Mouse (Mus musculus): Measurements from ENCODE around the gene Tab1. TPM values are rescaled to one million over a fixed set of nuclear protein-coding genes. Genes with fewer than 3 reads are reported as not detected.

The Tab1 gene
- polyA plus RNA-seq, 1 experiment from 2014 or later = 30.5 TPM

DNA sequence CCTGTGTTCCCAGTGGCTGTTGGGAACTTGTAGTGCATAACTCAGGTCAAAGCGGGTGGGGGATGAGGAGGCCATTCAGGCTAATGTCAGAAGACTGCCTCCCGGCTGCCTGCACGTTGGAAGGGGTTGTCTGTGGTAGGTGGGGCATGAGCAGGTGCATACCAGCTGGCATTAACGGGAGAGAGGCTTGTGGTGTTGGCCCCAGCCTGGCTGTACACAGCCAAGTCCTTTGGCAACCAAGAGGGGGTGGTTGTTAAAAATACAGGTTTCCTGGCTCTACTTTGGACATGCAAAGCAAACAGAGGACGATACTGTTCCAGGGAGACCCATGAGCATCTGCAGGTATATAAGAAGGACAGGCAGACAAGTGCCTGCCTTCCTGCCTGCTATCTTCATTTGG is 32.5 kb downstream of the Tab1 start:
- Histone ChIP-seq H3K27ac (ENCODE audit: poor library complexity, severe bottlenecking) (no peak overlapping the region), H3K4me3 (no peak overlapping the region), H3K9ac (no peak overlapping the region), H3K36me3 (peaks cover 31% of the 10 kb centered on the region), H3K27me3 (replicated peaks) (0 out of 2 replicates have a peak, but pooled peaks cover 7% of the 10 kb centered on the region), H3K4me1 (replicated peaks) (no peaks in the 10 kb centered on the region), H3K9me3 (replicated peaks) (no peaks in the 10 kb centered on the region), H3K4me2 (no peak overlapping the region)
- 54% methylated on average over 5 of the region's 5 CpGs for WGBS
- no peak for ATAC-seq (ENCODE audit: insufficient number of reproducible peaks, low FRiP score)

- no peaks in the 10 kb centered on the region for H3K9me3 ChIP-seq (replicated peaks)
- 0 out of 2 replicates have a peak, but pooled peaks cover 30% of the 10 kb centered on the region for H3K27me3 ChIP-seq (replicated peaks)
- WGBS = 94% methylated on average over 1 of the region's 1 CpGs
- no peak for ATAC-seq (ENCODE audit: insufficient number of reproducible peaks, low FRiP score)
- no peak overlapping the region for H3K27ac ChIP-seq (ENCODE audit: poor library complexity, severe bottlenecking)
- peaks cover 15% of the 10 kb centered on the region for H3K4me1 ChIP-seq (replicated peaks)
- H3K4me3 ChIP-seq = no peak overlapping the region
- H3K36me3 ChIP-seq = no peaks in the 10 kb centered on the region
- no peak overlapping the region for H3K4me2 ChIP-seq
- no peak overlapping the region for H3K9ac ChIP-seq
These were observed 36.6 kb downstream of the Tab1 start for GRCm38 (mm10) chr15:80169484-80169883.

- Histone ChIP-seq H3K4me3 (no peak overlapping the region), H3K4me1 (replicated peaks) (peaks cover 23% of the 10 kb centered on the region), H3K27me3 (replicated peaks) (peaks cover 39% of the 10 kb centered on the region), H3K9ac (no peak overlapping the region), H3K27ac (ENCODE audit: poor library complexity, severe bottlenecking) (no peak overlapping the region), H3K4me2 (no peak overlapping the region), H3K9me3 (replicated peaks) (no peaks in the 10 kb centered on the region), H3K36me3 (no peaks in the 10 kb centered on the region)
- 30% methylated on average over 4 of the region's 4 CpGs for WGBS
- no peak for ATAC-seq (ENCODE audit: insufficient number of reproducible peaks, low FRiP score)
These were observed 37.4 kb downstream of the Tab1 start for GRCm38 (mm10) chr15:80170357-80170756.

DNA sequence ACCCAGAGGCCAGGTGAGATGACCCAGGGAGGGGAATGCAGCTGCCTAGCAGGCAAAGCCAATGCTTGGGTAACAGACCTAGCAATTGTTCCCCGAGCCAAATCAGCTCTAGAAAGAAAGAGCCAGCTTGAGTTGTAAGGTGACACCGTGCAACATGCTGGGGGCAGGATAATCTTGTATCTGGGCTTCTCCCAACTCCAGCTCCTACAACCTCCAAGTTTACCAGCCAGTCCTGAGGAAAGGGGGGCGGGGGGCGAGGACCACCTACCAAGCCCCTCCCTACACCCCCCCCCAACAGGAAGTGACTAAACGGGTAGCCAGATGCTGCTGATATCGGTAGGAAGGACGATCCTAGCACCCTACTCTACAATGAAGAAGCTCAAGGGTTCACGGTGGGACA is 38.4 kb downstream of the Tab1 start:
- Histone ChIP-seq H3K27ac (ENCODE audit: poor library complexity, severe bottlenecking) (no peak overlapping the region), H3K9ac (no peak overlapping the region), H3K36me3 (no peaks in the 10 kb centered on the region), H3K4me3 (no peak overlapping the region), H3K27me3 (replicated peaks) (peaks cover 46% of the 10 kb centered on the region), H3K9me3 (replicated peaks) (no peaks in the 10 kb centered on the region), H3K4me1 (replicated peaks) (peaks cover 23% of the 10 kb centered on the region), H3K4me2 (no peak overlapping the region)
- no peak for ATAC-seq (ENCODE audit: insufficient number of reproducible peaks, low FRiP score)
- WGBS = 4% methylated on average over 8 of the region's 8 CpGs

GRCm38 (mm10) chr15:80171791-80172190 is 38.9 kb downstream of the Tab1 start:
- no peak for ATAC-seq (ENCODE audit: insufficient number of reproducible peaks, low FRiP score)
- peaks cover 46% of the 10 kb centered on the region for H3K27me3 ChIP-seq (replicated peaks)
- 18% methylated on average over 6 of the region's 6 CpGs for WGBS
- H3K36me3 ChIP-seq = no peaks in the 10 kb centered on the region
- no peak overlapping the region for H3K27ac ChIP-seq (ENCODE audit: poor library complexity, severe bottlenecking)
- H3K4me2 ChIP-seq = no peak overlapping the region
- H3K4me1 ChIP-seq (replicated peaks) = peaks cover 25% of the 10 kb centered on the region
- no peaks in the 10 kb centered on the region for H3K9me3 ChIP-seq (replicated peaks)
- no peak overlapping the region for H3K9ac ChIP-seq
- no peak overlapping the region for H3K4me3 ChIP-seq

DNA sequence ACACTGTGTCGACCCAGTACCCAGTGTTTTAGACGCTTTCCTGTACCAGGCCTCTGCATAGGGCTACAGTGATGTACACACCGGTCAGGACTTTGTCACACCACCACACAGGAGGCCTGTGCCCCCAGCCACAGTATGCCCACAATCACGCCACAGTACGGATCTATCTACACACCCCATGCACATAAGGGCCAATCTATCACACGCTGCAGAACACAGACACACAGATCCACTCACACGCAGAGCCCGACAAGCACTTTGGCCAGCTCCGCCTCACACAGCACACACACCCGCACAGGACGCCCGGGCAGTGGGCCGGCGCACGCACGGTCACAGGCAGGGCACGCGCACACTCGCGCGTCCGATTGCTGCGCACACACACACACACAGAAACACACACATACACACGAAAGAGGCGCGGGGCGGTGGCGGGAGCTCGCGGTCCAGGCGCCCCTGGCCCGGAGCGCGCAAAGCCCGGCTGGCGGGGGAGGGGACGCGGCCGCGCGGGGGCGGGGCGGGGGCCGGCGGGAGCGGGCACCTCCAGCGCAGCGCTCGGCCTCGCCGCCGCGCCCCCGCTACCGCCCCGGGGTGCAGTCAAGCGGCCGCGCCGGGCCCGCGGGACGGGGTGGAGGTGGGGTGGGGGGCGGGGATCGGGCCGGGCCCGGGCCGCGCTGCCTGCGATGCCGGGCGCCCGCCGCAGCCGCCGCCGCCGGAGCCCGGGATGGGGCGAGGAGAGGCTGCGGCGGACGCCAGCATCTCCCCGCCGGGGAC is 40.3 kb downstream of the Tab1 start, which contains the start of gene Mgat3:
Mgat3 (plus strand) TSS at position 721 of the 771 bp plus-strand sequence.
- no peak within 1 kb of the TSS for H3K27ac ChIP-seq (ENCODE audit: poor library complexity, severe bottlenecking)

DNA sequence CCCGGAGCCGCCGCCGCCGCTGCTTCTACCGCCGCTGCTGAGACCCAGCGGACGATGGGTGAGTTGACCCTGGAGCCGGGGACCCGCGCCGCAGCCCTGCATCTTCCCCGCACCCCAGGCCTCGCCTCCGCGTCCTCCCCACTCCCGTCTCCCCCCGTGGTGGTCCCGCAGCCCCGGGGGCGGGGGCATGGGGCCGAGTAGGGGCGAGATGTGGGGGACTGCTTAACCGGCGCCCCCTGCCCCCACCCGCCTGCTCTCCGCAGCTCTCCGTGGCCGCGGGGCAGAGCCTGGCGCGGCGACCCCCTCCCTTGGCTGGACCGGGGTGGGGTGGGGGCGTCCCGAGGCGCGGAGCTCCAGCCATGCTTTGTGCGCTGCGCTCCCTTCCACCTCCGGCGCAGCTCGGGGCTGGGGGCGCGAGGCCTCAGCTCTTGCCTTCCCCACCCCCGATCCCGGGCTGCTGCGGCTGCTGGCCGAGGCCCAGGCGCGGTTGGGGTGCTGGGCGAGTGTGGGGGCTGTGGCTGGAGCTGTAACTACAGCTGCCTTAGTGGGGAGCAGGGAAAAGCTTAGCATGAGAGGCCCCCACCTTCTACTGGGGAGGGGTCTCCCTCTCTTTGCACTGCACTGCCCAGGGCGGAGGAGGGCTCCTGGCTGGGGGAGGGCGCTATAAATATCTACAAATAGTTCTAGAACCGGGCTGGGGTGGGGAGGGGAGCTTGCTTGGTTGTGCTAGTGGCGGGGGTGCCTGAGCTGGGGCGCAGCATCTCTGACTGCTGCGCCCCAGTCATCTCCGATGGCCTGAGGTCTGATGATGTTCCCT is 41.1 kb downstream of the Tab1 start:
- Histone ChIP-seq H3K4me1 (replicated peaks) (peaks cover 28% of the 10 kb centered on the region), H3K36me3 (no peaks in the 10 kb centered on the region), H3K27ac (ENCODE audit: poor library complexity, severe bottlenecking) (no peak overlapping the region), H3K4me3 (peak overlapping the region; percentile 74), H3K9me3 (replicated peaks) (no peaks in the 10 kb centered on the region), H3K27me3 (replicated peaks) (peaks cover 46% of the 10 kb centered on the region), H3K9ac (peak overlapping the region; percentile 77), H3K4me2 (peak overlapping the region; percentile 99)
- under 1% methylated on average over 49 of the region's 60 CpGs for WGBS
- peak; percentile 30 for ATAC-seq (ENCODE audit: insufficient number of reproducible peaks, low FRiP score)

More for the DNA sequence above, 40.3 kb downstream of the Tab1 start, which contains the start of gene Mgat3:
- Histone ChIP-seq H3K9ac (peak within 1 kb of the TSS; percentile 77), H3K27me3 (replicated peaks) (peaks cover 46% of the 10 kb centered on the region), H3K4me1 (replicated peaks) (peaks cover 28% of the 10 kb centered on the region), H3K4me3 (peak within 1 kb of the TSS; percentile 74), H3K4me2 (peak within 1 kb of the TSS; percentile 99), H3K9me3 (replicated peaks) (no peaks in the 10 kb centered on the region), H3K36me3 (no peaks in the 10 kb centered on the region)
- ATAC-seq (ENCODE audit: insufficient number of reproducible peaks, low FRiP score) = peak; percentile 40; the same call in 1 of the 2 replicates
- 3% methylated on average over 56 of the region's 85 CpGs for WGBS

- ATAC-seq (ENCODE audit: insufficient number of reproducible peaks, low FRiP score) = no peak
- WGBS = 8% methylated on average over 5 of the region's 5 CpGs
- Histone ChIP-seq H3K27ac (ENCODE audit: poor library complexity, severe bottlenecking) (no peak overlapping the region), H3K9me3 (replicated peaks) (no peaks in the 10 kb centered on the region), H3K9ac (peak overlapping the region; percentile 77), H3K4me1 (replicated peaks) (peaks cover 28% of the 10 kb centered on the region), H3K4me2 (peak overlapping the region; percentile 99), H3K27me3 (replicated peaks) (peaks cover 44% of the 10 kb centered on the region), H3K4me3 (peak overlapping the region; percentile 74), H3K36me3 (no peaks in the 10 kb centered on the region)
These were observed 41.6 kb downstream of the Tab1 start for GRCm38 (mm10) chr15:80174598-80174875.

- peaks cover 38% of the 10 kb centered on the region for H3K27me3 ChIP-seq (replicated peaks)
- no peaks in the 10 kb centered on the region for H3K9me3 ChIP-seq (replicated peaks)
- no peak overlapping the region for H3K27ac ChIP-seq (ENCODE audit: poor library complexity, severe bottlenecking)
- no peak overlapping the region for H3K4me3 ChIP-seq
- H3K4me1 ChIP-seq (replicated peaks) = peaks cover 28% of the 10 kb centered on the region
- ATAC-seq (ENCODE audit: insufficient number of reproducible peaks, low FRiP score) = no peak
- H3K9ac ChIP-seq = no peak overlapping the region
- no peaks in the 10 kb centered on the region for H3K36me3 ChIP-seq
- whole genome bisulfite sequencing = 71% methylated on average over 9 of the region's 9 CpGs
- no peak overlapping the region for H3K4me2 ChIP-seq
These were observed 42.4 kb downstream of the Tab1 start for GRCm38 (mm10) chr15:80175316-80175715.

DNA sequence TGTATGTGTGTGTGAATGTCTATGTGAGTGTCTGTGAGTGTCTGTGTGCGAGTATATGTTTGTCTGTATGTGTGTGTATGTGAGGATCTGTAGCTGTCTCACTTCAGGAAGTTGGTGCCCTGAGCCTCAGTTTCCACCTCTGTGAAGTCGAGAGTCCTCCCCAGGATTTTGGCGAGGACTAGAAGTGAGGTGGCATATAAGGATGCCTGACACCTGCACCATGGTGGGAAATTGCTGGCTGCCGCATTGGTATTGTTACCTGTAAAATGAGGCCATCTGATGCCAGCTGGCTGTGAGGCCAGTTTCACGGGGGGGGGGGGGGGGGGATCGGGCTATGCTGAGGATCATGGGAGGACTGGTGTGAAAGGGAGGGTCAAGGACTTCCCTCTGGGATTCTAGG is 42.8 kb downstream of the Tab1 start:
- Histone ChIP-seq H3K4me2 (no peak overlapping the region), H3K9ac (no peak overlapping the region), H3K4me3 (no peak overlapping the region), H3K27me3 (replicated peaks) (peaks cover 36% of the 10 kb centered on the region), H3K4me1 (replicated peaks) (peaks cover 28% of the 10 kb centered on the region), H3K27ac (ENCODE audit: poor library complexity, severe bottlenecking) (no peak overlapping the region), H3K36me3 (no peaks in the 10 kb centered on the region), H3K9me3 (replicated peaks) (no peaks in the 10 kb centered on the region)
- WGBS = 64% methylated on average over 5 of the region's 6 CpGs
- ATAC-seq (ENCODE audit: insufficient number of reproducible peaks, low FRiP score) = no peak

- ATAC-seq (ENCODE audit: insufficient number of reproducible peaks, low FRiP score) = no peak
- no peaks in the 10 kb centered on the region for H3K27me3 ChIP-seq (replicated peaks)
- no peak overlapping the region for H3K4me3 ChIP-seq
- 0 out of 2 replicates have a peak, but pooled peaks cover 8% of the 10 kb centered on the region for H3K4me1 ChIP-seq (replicated peaks)
- H3K36me3 ChIP-seq = no peaks in the 10 kb centered on the region
- H3K9me3 ChIP-seq (replicated peaks) = no peaks in the 10 kb centered on the region
- 86% methylated on average over 7 of the region's 7 CpGs for WGBS
- H3K9ac ChIP-seq = no peak overlapping the region
- no peak overlapping the region for H3K27ac ChIP-seq (ENCODE audit: poor library complexity, severe bottlenecking)
- H3K4me2 ChIP-seq = no peak overlapping the region
These were observed 48.6 kb downstream of the Tab1 start for GRCm38 (mm10) chr15:80181561-80181960.

Data from heart, embryonic 12.5 days (tissue).